Mouse (Mus musculus) limb, embryonic 14.5 days (tissue): ENCODE measurements around the gene Inpp5a. TPM values are rescaled to one million over a fixed set of nuclear protein-coding genes. Genes with fewer than 3 reads are reported as not detected.

ENCODE experiments used
- ATAC-seq: fragments of 200-750 bp; cut with Nextera tagmentation; 2 replicates; pipeline ENCODE4 v1.8.0; 2017; ENCODE audit warnings: low read depth, moderate number of reproducible peaks, moderate TSS enrichment; ENCODE audit not compliant: low FRiP score
- DNase-seq: peaks from one replicate; pipeline ENCODE4 v3.0.0-alpha.2; 2015; ENCODE audit warnings: low spot score
- H3K27ac ChIP-seq: fragments of 300-500 bp; sonication (generic); replicated peaks from 2 replicates; pipeline ENCODE4 v1.5.1; 2014; ENCODE audit warnings: low read depth, mild to moderate bottlenecking, low read length, moderate library complexity, mixed read lengths
- H3K27me3 ChIP-seq: fragments of 300-500 bp; sonication (generic); 2 replicates; pipeline ENCODE4 v1.6.1; 2014; ENCODE audit warnings: low read length, mixed read lengths; ENCODE audit not compliant: control insufficient read depth, insufficient read depth
- H3K36me3 ChIP-seq: fragments of 300-500 bp; sonication (generic); 2 replicates; pipeline ENCODE4 v1.6.1; 2014; ENCODE audit warnings: mild to moderate bottlenecking, low read length, moderate library complexity, mixed read lengths; ENCODE audit not compliant: control insufficient read depth, insufficient read depth
- H3K4me1 ChIP-seq: fragments of 300-500 bp; sonication (generic); 2 replicates; pipeline ENCODE4 v1.6.1; 2014; ENCODE audit warnings: antibody characterized with exemption, low read length, mixed read lengths; ENCODE audit not compliant: control insufficient read depth, insufficient read depth
- H3K4me2 ChIP-seq: fragments of 300-500 bp; sonication (generic); replicated peaks from 2 replicates; pipeline ENCODE4 v1.6.1; 2014; ENCODE audit warnings: low read depth, mild to moderate bottlenecking, low read length, moderate library complexity; ENCODE audit not compliant: severe bottlenecking
- H3K4me3 ChIP-seq: fragments of 300-500 bp; sonication (generic); replicated peaks from 2 replicates; pipeline ENCODE4 v1.5.1; 2014; ENCODE audit warnings: low read length
- H3K9ac ChIP-seq: fragments of 300-500 bp; sonication (generic); 2 replicates; pipeline ENCODE4 v1.6.1; 2014; ENCODE audit warnings: mild to moderate bottlenecking, low read depth, low read length, moderate library complexity; ENCODE audit not compliant: severe bottlenecking
- H3K9me3 ChIP-seq: fragments of 300-500 bp; sonication (generic); 2 replicates; pipeline ENCODE4 v1.6.1; 2016; ENCODE audit warnings: low read length; ENCODE audit not compliant: control insufficient read depth
- POLR2A ChIP-seq: fragments of 200-500 bp; IDR thresholded peaks from 2 replicates; pipeline ENCODE4 v1.8.0; 2012; ENCODE audit warnings: inconsistent platforms, mild to moderate bottlenecking, moderate library complexity, borderline replicate concordance; ENCODE audit not compliant: insufficient read depth, insufficient read length; ENCODE audit errors: extremely low read depth
- WGBS: fragments of 180-500 bp; shearing (Covaris S2); extraction: QIAGEN DNeasy Blood & Tissue Kit; methylation state at CpG from one replicate; pipeline ENCODE4 v1.1.7; 2014; 5-methylcytosine and 5-hydroxymethylcytosine counted together
- polyA plus RNA-seq, 2 experiments: library from polyadenylated mRNA; depleted of rRNA in 1 of 2; stranded (reverse) in 1 of 2; unstranded in 1 of 2; fragments of >200 nt; fragmentation: Nextera tagmentation in 1 of 2; extraction: Ambion mirVana in 1 of 2; gene quantifications; 2 replicates each; pipeline versions ENCODE4 v1.2.1 to v1.2.3; 2012 to 2014

Inpp5a gene
- polyA plus RNA-seq, 2 experiments: 29.0 to 39.7 TPM

- no peaks in the 10 kb centered on the region for H3K27me3 ChIP-seq
- no peaks in the 10 kb centered on the region for H3K9me3 ChIP-seq
- H3K4me2 ChIP-seq: no peak overlapping the region
- H3K4me3 ChIP-seq: no peak overlapping the region
- no peak overlapping the region for H3K9ac ChIP-seq
- H3K27ac ChIP-seq: no peak overlapping the region
- H3K4me1 ChIP-seq: peaks cover 38% of the 10 kb centered on the region
- TF ChIP-seq POLR2A: no peak
- DNase-seq (no peak), ATAC-seq (no peak)
- no peaks in the 10 kb centered on the region for H3K36me3 ChIP-seq
Observed at GRCm38 (mm10) chr7:139371389-139371788, 17.5 kb upstream of the Inpp5a start.

GRCm38 (mm10) chr7:139377381-139377780, 11.5 kb upstream of the Inpp5a start:
- H3K36me3 ChIP-seq: no peaks in the 10 kb centered on the region
- no peak for ATAC-seq
- no peaks in the 10 kb centered on the region for H3K27me3 ChIP-seq
- no peak for DNase-seq
- TF ChIP-seq POLR2A: no peak
- H3K4me2 ChIP-seq: no peak overlapping the region
- WGBS: 78% methylated on average over 7 of the region's 7 CpGs
- H3K9me3 ChIP-seq: no peaks in the 10 kb centered on the region
- H3K27ac ChIP-seq: no peak overlapping the region
- H3K9ac ChIP-seq: no peak overlapping the region
- 0 out of 2 replicates have a peak, but pooled peaks cover 2% of the 10 kb centered on the region for H3K4me1 ChIP-seq
- no peak overlapping the region for H3K4me3 ChIP-seq

DNA sequence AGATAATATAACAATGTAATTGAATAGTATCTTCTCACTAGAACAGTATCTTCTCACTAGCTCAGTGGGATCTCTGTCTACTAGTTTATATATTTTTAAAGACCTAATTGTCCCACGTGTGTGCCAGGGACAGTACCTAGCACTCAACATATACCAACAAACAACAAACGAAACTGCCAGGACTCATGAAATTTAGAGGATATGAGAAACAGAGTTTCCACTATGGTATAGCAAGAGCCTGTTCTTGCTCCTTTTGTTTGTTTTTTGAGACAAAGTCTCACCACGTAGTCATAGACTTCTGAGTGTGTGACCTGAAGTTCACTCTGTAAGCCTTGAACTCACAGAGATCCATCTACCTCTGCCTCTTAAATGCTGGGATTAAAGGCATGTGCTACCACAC, 10.6 kb upstream of the Inpp5a start:
- H3K27ac ChIP-seq: no peak overlapping the region
- no peaks in the 10 kb centered on the region for H3K36me3 ChIP-seq
- no peak overlapping the region for H3K4me3 ChIP-seq
- H3K4me1 ChIP-seq: 0 out of 2 replicates have a peak, but pooled peaks cover 2% of the 10 kb centered on the region
- 85% methylated on average over 3 of the region's 3 CpGs for WGBS
- no peak overlapping the region for H3K9ac ChIP-seq
- no peak overlapping the region for H3K4me2 ChIP-seq
- no peaks in the 10 kb centered on the region for H3K9me3 ChIP-seq
- TF ChIP-seq POLR2A: no peak
- DNase-seq (no peak), ATAC-seq (no peak)
- H3K27me3 ChIP-seq: no peaks in the 10 kb centered on the region

DNA sequence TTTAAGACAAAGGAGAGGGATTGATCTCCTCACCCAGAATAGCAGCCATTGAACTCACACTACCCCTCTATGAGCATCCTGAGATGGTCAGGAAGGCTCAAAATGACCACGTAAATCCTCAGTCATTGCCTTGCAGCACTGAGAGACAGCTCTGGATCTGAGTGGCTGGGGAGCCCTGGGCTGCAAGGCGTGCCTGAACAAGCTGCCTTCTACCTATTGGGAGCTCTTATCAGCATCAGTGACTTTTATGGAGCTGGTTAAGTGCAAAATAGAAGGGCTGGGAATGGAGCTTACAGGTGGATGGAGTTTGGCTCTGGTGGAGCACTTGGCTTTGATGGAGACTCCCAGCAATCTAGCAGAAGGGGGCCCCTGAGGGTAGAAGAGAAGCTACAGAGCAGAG, 9.2 kb upstream of the Inpp5a start:
- no peak overlapping the region for H3K4me3 ChIP-seq
- DNase-seq (no peak), ATAC-seq (no peak)
- no peaks in the 10 kb centered on the region for H3K27me3 ChIP-seq
- no peak overlapping the region for H3K4me2 ChIP-seq
- 49% methylated on average over 2 of the region's 2 CpGs for WGBS
- H3K9me3 ChIP-seq: no peaks in the 10 kb centered on the region
- no peak overlapping the region for H3K27ac ChIP-seq
- no peaks in the 10 kb centered on the region for H3K36me3 ChIP-seq
- TF ChIP-seq POLR2A: no peak
- no peak overlapping the region for H3K9ac ChIP-seq
- 0 out of 2 replicates have a peak, but pooled peaks cover 2% of the 10 kb centered on the region for H3K4me1 ChIP-seq

DNA sequence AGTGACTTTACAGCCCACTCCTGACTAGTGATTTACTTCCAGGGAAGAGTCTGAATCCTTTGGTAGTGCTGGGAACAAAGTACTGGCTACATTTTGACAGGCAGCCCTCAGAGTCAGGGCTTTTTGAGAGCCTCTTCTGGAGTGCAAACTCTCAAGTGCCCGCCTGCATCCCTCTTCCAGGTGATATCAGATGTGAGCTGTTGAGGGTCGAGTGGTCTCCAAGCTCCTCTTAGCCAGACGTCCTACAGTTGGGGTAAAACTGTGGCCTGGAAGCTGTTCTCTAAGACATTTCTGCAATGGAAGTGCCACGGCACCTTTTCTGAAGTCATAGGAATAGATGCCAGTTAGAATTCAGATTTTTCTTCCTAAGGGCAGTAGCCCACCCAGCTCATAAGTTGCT, 8.7 kb upstream of the Inpp5a start:
- H3K36me3 ChIP-seq: no peaks in the 10 kb centered on the region
- no peak for DNase-seq
- 61% methylated on average over 4 of the region's 4 CpGs for WGBS
- no peak overlapping the region for H3K9ac ChIP-seq
- no peaks in the 10 kb centered on the region for H3K27me3 ChIP-seq
- no peaks in the 10 kb centered on the region for H3K9me3 ChIP-seq
- H3K27ac ChIP-seq: no peak overlapping the region
- TF ChIP-seq POLR2A: no peak
- ATAC-seq: no peak
- no peak overlapping the region for H3K4me2 ChIP-seq
- H3K4me1 ChIP-seq: 0 out of 2 replicates have a peak, but pooled peaks cover 2% of the 10 kb centered on the region
- no peak overlapping the region for H3K4me3 ChIP-seq

GRCm38 (mm10) chr7:139381877-139382276, 7.0 kb upstream of the Inpp5a start:
- H3K4me1 ChIP-seq: peaks cover 2% of the 10 kb centered on the region; the same call in 1 of the 2 replicates
- H3K9ac ChIP-seq: no peak overlapping the region
- no peaks in the 10 kb centered on the region for H3K36me3 ChIP-seq
- no peak for DNase-seq
- no peak overlapping the region for H3K4me2 ChIP-seq
- no peak overlapping the region for H3K4me3 ChIP-seq
- H3K27me3 ChIP-seq: no peaks in the 10 kb centered on the region
- ATAC-seq: no peak
- H3K27ac ChIP-seq: no peak overlapping the region
- H3K9me3 ChIP-seq: no peaks in the 10 kb centered on the region
- no peak for TF ChIP-seq POLR2A
- WGBS: 77% methylated on average over 2 of the region's 2 CpGs
